Mouse (Mus musculus): ENCODE measurements around the gene Gm7247.
"Not testable (repeated sequence)": the region's sequence is repeated elsewhere in the genome, so short reads cannot be mapped to it uniquely, and the experiment has no call there.

Gm7247 gene

DNA sequence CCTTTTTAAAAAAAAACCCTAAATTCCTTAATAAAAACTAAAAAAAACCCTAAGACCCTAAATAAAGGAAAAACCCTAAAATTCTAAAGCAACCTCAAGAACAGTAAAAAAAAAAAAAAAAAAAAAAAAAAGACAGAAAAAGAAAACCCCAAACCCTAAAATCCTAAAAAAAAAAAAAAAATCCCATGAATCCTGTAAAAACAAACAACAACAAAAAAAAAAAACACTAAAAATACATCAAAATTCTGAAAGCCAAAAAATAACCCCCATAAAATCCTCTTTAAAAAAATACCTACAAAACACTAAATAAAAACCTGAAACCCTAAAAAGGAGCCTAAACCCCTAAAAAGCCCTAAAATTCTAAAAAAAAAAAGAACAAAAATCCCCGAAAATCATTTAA, 135.4 kb downstream of the Gm7247 start:
- DNase-seq (ENCODE audit: low read depth), result no peak

DNA sequence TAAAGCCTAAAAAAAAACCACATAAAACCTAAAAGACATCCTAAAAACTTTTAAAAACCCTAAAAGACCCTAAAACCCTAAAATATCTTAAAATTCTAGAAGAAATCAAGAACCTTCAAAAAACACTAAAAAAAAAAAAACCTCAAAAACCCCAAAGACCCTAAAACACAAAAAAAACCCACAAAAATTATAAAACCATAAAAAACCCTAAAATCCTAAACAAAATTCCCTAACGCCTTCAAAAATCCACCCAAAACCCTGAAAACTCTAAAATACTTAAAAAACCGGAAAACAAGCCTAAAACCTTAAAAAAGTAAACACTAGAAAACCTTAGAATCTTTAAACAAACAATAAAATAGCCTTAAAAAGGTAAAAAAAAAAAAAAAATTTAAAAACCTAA, 136.4 kb downstream of the Gm7247 start:
- no peak for DNase-seq (ENCODE audit: low read depth)

DNA sequence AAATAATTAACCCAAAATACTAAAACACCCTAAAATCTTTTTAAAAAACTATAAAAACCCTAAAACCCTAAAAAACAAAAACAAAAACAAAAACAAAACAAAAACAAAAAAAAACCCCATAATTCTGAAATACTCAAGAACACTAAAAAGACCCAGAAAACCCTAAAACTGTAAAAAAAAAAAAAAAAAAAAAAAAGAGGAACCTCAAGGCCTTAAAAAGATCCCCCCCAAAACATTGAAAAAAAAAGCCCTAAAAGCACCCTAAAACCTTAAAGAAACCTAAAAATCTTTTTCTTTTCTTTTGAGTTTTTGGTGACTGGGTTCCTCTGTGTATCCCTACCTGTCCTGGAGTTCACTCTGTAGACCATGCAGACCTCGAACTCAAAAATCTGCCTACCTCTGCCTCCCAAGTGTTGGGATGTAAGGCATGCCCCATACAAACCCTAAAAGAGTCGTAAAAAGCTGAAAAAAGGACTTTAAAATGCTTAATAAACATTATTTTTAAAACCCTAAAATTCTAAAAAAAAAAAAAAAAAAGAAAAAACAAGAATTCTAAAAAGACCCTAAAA, 138.2 kb downstream of the Gm7247 start:
- no peak for DNase-seq (ENCODE audit: low read depth)

GRCm38 (mm10) chr14:51500461-51500860, 138.9 kb downstream of the Gm7247 start:
- no peak for DNase-seq (ENCODE audit: low read depth)

GRCm38 (mm10) chr14:51507416-51507815, 145.9 kb downstream of the Gm7247 start:
- no peak for DNase-seq (ENCODE audit: low read depth)

DNA sequence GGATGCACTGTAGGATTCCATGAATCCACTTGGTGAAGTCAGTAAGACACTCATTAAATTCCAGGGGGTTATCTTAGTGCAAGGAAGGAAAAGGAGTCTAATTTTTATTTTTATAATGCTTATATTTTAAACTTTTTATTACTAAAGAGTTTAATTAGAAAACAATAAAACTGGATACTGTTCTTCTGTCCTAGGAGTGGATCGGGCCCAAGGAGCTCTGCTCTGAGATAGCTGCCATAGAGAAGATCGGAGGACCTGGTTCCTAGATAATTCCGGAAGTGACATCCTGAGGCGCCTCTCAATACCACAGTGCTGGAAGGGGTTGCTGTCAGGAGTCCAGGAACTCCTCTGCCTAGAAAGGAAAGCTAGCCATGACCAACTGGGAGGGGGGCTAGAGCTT, 190.9 kb downstream of the Gm7247 start, which contains the start of gene Gm5622:
Gm5622 (plus strand) TSS at position 301 of the 400 bp plus-strand sequence.
- DNase-seq (ENCODE audit: low read depth), result no peak

DNA sequence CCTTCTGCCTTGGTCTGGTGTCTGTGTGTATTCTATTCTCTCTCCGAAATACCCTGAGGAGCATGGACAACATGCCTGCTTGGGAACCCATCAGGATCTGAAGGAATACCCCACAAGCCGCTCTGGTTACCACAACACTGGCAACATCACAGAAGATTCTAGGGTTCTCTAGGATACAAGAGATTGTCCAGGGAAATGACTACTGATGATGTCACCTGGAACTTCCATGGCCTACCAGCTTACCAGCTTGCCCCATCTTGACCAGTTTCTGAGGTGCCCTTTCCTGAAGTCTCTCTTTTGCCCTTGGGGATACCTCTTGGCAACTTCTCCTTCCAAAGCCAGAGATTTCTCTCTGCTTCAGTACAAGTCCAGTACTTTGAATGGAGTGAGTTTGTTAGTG, 212.4 kb downstream of the Gm7247 start, which contains the start of gene Gm17175:
Gm17175 (minus strand) TSS at position 101 of the 400 bp plus-strand sequence.
- DNase-seq (ENCODE audit: low read depth), result not testable (repeated sequence)

- not testable (repeated sequence) for DNase-seq (ENCODE audit: low read depth)
These were observed 230.5 kb downstream of the Gm7247 start, which contains the start of gene Gm17174 for GRCm38 (mm10) chr14:51592039-51592438. Gm17174 (minus strand) TSS chr14:51592139.

DNA sequence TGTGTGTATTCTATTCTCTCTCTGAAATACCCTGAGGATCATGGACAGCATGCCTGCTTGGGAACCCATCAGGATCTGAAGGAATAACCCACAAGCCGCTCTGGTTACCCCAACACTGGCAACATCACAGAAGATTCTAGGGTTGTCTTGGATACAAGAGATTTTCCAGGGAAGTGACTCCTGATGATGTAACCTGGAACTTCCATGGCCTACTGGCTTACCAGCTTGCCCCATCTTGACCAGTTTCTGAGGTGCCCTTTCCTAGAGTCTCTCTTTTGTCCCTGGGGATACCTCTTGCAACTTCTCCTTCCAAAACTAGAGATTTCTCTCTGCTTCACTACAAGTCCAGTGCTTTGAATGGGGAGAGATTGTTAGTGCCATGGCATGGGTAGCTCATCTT, 249.7 kb downstream of the Gm7247 start, which contains the start of gene Gm17078:
Gm17078 (minus strand) TSS at position 101 of the 400 bp plus-strand sequence.
- DNase-seq (ENCODE audit: low read depth), result no peak
